Mouse (Mus musculus) stomach, embryonic 16.5 days (tissue): Measurements from ENCODE around the gene Prr5l. TPM values are rescaled to one million over a fixed set of nuclear protein-coding genes. Genes with fewer than 3 reads are reported as not detected.

ENCODE experiments used
- ATAC-seq: fragments of 200-750 bp; cut with Nextera tagmentation; 2 replicates; pipeline ENCODE4 v1.8.0; 2017; ENCODE audit warnings: moderate number of reproducible peaks, moderate TSS enrichment; ENCODE audit not compliant: insufficient read depth, low FRiP score
- H3K27ac ChIP-seq: fragments of 300-500 bp; sonication (generic); 2 replicates; pipeline ENCODE4 v1.5.1; 2014; ENCODE audit warnings: low read length
- H3K27me3 ChIP-seq: fragments of 300-500 bp; sonication (generic); 2 replicates; pipeline ENCODE4 v1.6.1; 2014; ENCODE audit warnings: low read length, control low read depth, mixed read lengths; ENCODE audit not compliant: control insufficient read depth, insufficient read depth
- H3K36me3 ChIP-seq: fragments of 300-500 bp; sonication (generic); 2 replicates; pipeline ENCODE4 v1.6.1; 2014; ENCODE audit warnings: low read length; ENCODE audit not compliant: control insufficient read depth, insufficient read depth
- H3K4me1 ChIP-seq: fragments of 300-500 bp; sonication (generic); 2 replicates; pipeline ENCODE4 v1.6.1; 2014; ENCODE audit warnings: low read length, control low read depth, mixed read lengths; ENCODE audit not compliant: control insufficient read depth, insufficient read depth
- H3K4me2 ChIP-seq: fragments of 300-500 bp; sonication (generic); 2 replicates; pipeline ENCODE4 v1.6.1; 2014; ENCODE audit warnings: low read depth, low read length, mixed read lengths
- H3K4me3 ChIP-seq: fragments of 300-500 bp; sonication (generic); replicated peaks from 2 replicates; pipeline ENCODE4 v1.5.1; 2014; ENCODE audit warnings: mild to moderate bottlenecking, low read length
- H3K9ac ChIP-seq: fragments of 300-500 bp; sonication (generic); 2 replicates; pipeline ENCODE4 v1.6.1; 2014; ENCODE audit warnings: low read length
- H3K9me3 ChIP-seq: fragments of 300-500 bp; sonication (generic); replicated peaks from 2 replicates; pipeline ENCODE4 v1.6.1; 2016; ENCODE audit warnings: low read length, control low read depth; ENCODE audit not compliant: control insufficient read depth
- WGBS: fragments of 180-500 bp; shearing (Covaris S2); extraction: QIAGEN DNeasy Blood & Tissue Kit; methylation state at CpG from one replicate; pipeline ENCODE4 v1.1.7; 2014; 5-methylcytosine and 5-hydroxymethylcytosine counted together
- polyA plus RNA-seq: library from polyadenylated mRNA; unstranded; fragments of >200 nt; fragmentation: Nextera tagmentation; extraction: Ambion mirVana; gene quantifications from 2 replicates; pipeline ENCODE4 v1.2.1, GENCODE M21; 2015

Prr5l gene
- polyA plus RNA-seq, 1 experiment from 2014 or later = 9.4 TPM

DNA sequence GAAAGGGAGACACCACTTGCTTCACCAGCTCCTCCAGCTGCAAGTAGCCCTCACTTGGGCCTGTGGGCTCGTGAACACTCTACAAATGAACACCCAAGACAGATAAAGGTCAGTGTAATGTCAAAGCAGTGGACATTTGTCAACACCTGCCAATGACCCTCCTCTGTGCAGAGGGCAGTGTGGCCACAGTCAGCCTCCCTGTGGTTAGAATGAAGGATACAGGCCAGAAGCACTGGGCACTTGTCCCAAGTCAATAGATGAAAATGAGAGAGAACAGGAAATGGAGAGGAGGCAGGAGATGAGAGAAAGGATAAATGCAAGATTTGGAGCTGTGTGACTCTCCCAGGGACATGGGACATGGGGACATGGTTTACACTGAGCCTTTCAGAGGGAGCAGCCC lies 153.4 kb downstream of the Prr5l start:
- H3K36me3 ChIP-seq = no peaks in the 10 kb centered on the region
- 68% methylated on average over 1 of the region's 1 CpGs for WGBS

DNA sequence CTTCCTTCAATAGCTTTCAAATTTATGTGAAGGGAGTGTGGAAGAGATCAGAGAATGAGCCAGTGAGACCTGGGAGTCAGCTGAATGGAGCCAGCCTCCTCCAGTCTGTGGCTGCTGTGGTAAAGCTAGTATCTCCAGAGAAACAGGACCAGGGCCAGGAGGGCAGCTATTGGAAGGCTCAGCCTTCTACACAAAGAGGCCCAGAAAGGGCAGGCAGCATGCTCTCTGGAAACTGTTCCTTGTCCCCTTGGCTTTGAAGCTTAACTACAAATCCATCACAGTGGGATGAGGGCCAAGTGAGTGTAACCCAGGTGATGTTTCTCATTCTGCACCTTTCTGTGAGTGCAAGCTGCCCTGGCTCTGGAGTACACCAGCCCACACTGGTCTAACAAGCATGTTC lies 155.0 kb downstream of the Prr5l start:
- Histone ChIP-seq H3K4me2 (no peak overlapping the region), H3K9me3 (no peaks in the 10 kb centered on the region), H3K4me3 (no peak overlapping the region), H3K36me3 (no peaks in the 10 kb centered on the region), H3K9ac (no peak overlapping the region), H3K4me1 (peaks cover 3% of the 10 kb centered on the region; the same call in 1 of the 2 replicates), H3K27ac (no peak overlapping the region), H3K27me3 (no peaks in the 10 kb centered on the region)
- no peak for ATAC-seq

More for the DNA sequence above, 153.4 kb downstream of the Prr5l start:
- H3K9me3 ChIP-seq = no peaks in the 10 kb centered on the region
- H3K4me3 ChIP-seq = no peak overlapping the region
- no peaks in the 10 kb centered on the region for H3K27me3 ChIP-seq
- H3K4me1 ChIP-seq = no peaks in the 10 kb centered on the region
- no peak overlapping the region for H3K9ac ChIP-seq
- H3K4me2 ChIP-seq = no peak overlapping the region
- ATAC-seq = no peak
- no peak overlapping the region for H3K27ac ChIP-seq

GRCm38 (mm10) chr2:101723333-101723881 lies 159.4 kb downstream of the Prr5l start:
- Histone ChIP-seq H3K9me3 (no peaks in the 10 kb centered on the region), H3K36me3 (no peaks in the 10 kb centered on the region), H3K27me3 (no peaks in the 10 kb centered on the region), H3K4me3 (no peak overlapping the region), H3K9ac (no peak overlapping the region), H3K4me2 (no peak overlapping the region), H3K4me1 (peaks cover 8% of the 10 kb centered on the region; the same call in 1 of the 2 replicates), H3K27ac (no peak overlapping the region; the same call in 1 of the 2 replicates)
- WGBS = 77% methylated on average over 10 of the region's 10 CpGs
- ATAC-seq = no peak

DNA sequence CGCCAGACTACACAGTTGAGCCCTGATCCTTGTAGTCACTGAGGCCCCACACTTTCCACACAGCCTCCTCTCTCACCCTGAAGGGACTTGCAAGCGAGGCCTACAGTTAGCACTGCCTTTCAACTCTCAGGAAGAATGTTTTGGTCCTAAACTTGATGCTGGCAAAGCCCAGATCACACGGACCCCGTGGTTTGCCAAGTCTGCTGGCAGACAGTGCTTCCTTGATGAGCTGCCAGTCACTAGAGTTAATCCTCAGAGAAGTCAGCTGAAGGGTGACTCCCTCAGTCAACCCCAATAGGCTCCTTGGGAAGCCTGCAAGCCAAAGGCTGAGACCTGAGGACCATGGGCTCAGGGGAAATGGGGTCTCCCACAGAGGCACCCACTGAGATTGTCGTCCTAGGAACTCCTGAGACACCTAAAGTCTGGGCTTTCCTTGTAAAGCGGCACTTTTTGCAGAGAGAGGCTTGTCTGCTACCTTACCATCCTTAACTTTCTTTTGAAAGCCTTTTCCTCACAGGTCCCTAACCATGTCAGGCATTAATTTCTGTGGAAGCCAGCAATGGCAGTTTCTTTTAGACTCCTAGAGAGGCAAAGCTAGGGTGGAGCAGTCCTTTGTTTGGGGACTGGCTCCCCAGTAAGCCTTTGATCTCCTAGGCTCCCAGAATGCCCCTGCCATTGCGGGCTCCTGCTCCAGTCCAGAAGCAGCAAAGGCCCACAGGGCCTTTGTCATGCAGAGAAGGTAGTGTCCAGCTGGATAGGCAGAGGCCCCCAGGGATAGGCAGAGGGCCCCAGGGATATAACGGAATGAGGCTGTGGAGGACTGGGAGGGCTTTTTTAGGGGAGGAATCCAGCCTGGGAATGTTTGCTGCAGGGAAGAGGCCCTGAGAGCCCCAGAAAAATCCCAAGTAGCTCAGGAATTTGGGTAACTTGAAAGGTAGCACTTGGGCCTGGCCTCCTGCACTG lies 160.2 kb downstream of the Prr5l start:
- H3K36me3 ChIP-seq = no peaks in the 10 kb centered on the region
- no peak overlapping the region for H3K9ac ChIP-seq
- no peak for ATAC-seq
- 52% methylated on average over 8 of the region's 8 CpGs for WGBS
- H3K27me3 ChIP-seq = no peaks in the 10 kb centered on the region
- H3K27ac ChIP-seq = no peak overlapping the region
- H3K4me2 ChIP-seq = no peak overlapping the region
- H3K4me3 ChIP-seq = no peak overlapping the region
- peaks cover 8% of the 10 kb centered on the region; the same call in 1 of the 2 replicates for H3K4me1 ChIP-seq
- no peaks in the 10 kb centered on the region for H3K9me3 ChIP-seq

DNA sequence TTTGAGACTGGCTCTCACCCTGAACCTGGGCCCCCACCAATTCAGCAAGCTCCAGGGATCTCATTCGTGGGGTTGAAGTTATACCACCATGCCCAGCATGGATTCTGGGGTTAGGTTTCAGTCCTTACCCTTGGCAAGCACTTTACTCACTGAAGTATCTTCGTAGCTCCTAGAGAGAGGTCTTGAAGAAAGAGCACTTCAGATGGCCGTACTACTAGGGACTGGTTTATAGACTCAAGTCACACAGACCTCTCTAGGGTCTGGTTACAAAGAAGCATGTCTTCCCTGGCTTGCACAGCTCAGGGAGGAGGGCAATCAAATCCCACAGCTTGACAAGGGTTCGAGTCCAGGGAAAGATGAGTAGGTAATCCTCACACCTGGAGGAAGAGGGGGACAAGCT lies 161.0 kb downstream of the Prr5l start:
- Histone ChIP-seq H3K36me3 (no peaks in the 10 kb centered on the region), H3K4me2 (no peak overlapping the region), H3K4me1 (peaks cover 8% of the 10 kb centered on the region; the same call in 1 of the 2 replicates), H3K27ac (no peak overlapping the region), H3K27me3 (no peaks in the 10 kb centered on the region), H3K4me3 (no peak overlapping the region), H3K9me3 (no peaks in the 10 kb centered on the region), H3K9ac (no peak overlapping the region)
- WGBS = 84% methylated on average over 4 of the region's 4 CpGs
- no peak for ATAC-seq

GRCm38 (mm10) chr2:101717162-101717561 lies 165.7 kb downstream of the Prr5l start:
- ATAC-seq = no peak
- WGBS = 91% methylated on average over 13 of the region's 13 CpGs

GRCm38 (mm10) chr2:101715650-101716323 lies 167.0 kb downstream of the Prr5l start:
- peak; percentile 53; the same call in 1 of the 2 replicates for ATAC-seq
- 63% methylated on average over 8 of the region's 8 CpGs for WGBS
- Histone ChIP-seq H3K27ac (no peak overlapping the region), H3K36me3 (no peaks in the 10 kb centered on the region), H3K9ac (no peak overlapping the region), H3K4me3 (no peak overlapping the region), H3K4me1 (no peaks in the 10 kb centered on the region), H3K27me3 (no peaks in the 10 kb centered on the region), H3K4me2 (no peak overlapping the region), H3K9me3 (no peaks in the 10 kb centered on the region)

More at GRCm38 (mm10) chr2:101717162-101717561, 165.7 kb downstream of the Prr5l start:
- H3K27me3 ChIP-seq = no peaks in the 10 kb centered on the region
- H3K36me3 ChIP-seq = no peaks in the 10 kb centered on the region
- no peak overlapping the region for H3K4me2 ChIP-seq
- no peaks in the 10 kb centered on the region for H3K9me3 ChIP-seq
- H3K4me3 ChIP-seq = no peak overlapping the region
- H3K9ac ChIP-seq = no peak overlapping the region
- H3K4me1 ChIP-seq = no peaks in the 10 kb centered on the region
- no peak overlapping the region for H3K27ac ChIP-seq

- Histone ChIP-seq H3K9me3 (no peaks in the 10 kb centered on the region), H3K27me3 (no peaks in the 10 kb centered on the region), H3K36me3 (no peaks in the 10 kb centered on the region), H3K4me1 (no peaks in the 10 kb centered on the region), H3K4me2 (no peak overlapping the region), H3K4me3 (no peak overlapping the region), H3K27ac (no peak overlapping the region), H3K9ac (no peak overlapping the region)
- WGBS = 78% methylated on average over 3 of the region's 3 CpGs
- ATAC-seq = no peak
Observed at GRCm38 (mm10) chr2:101711608-101712007, 171.2 kb downstream of the Prr5l start.
